Mouse (Mus musculus) myocyte (in vitro differentiated cells): ENCODE measurements around the gene Hes5. TPM values are rescaled to one million over a fixed set of nuclear protein-coding genes. Genes with fewer than 3 reads are reported as not detected.

ENCODE experiments used
- H3K27me3 ChIP-seq: one replicate; pipeline ENCODE4 v1.6.1; 2011; ENCODE audit not compliant: control insufficient read depth, insufficient read depth, insufficient read length
- H3K36me3 ChIP-seq: one replicate; pipeline ENCODE4 v1.6.1; 2011; ENCODE audit not compliant: control insufficient read depth, insufficient read depth
- H3K4me2 ChIP-seq: one replicate; pipeline ENCODE4 v1.6.1; 2011; ENCODE audit warnings: low read depth, control low read depth
- H3K4me3 ChIP-seq: one replicate; pipeline ENCODE4 v1.5.1; 2011; ENCODE audit warnings: mild to moderate bottlenecking, control low read depth, moderate library complexity
- H3K79me2 ChIP-seq: one replicate; pipeline ENCODE4 v1.6.1; 2011; ENCODE audit not compliant: control insufficient read depth, insufficient read depth
- H3ac ChIP-seq: one replicate; pipeline ENCODE4 v1.6.1; 2011; ENCODE audit not compliant: control insufficient read depth, insufficient read length
- CEBPB ChIP-seq: IDR thresholded peaks from 2 replicates; pipeline ENCODE4 v1.6.1; 2011; ENCODE audit warnings: mild to moderate bottlenecking, moderate library complexity; ENCODE audit not compliant: poor library complexity, insufficient read depth, severe bottlenecking
- E2F4 ChIP-seq: IDR thresholded peaks from one replicate; pipeline ENCODE4 v1.6.1; 2011; ENCODE audit warnings: mild to moderate bottlenecking, control low read depth, moderate library complexity; ENCODE audit not compliant: insufficient read depth
- MAX ChIP-seq: IDR thresholded peaks from one replicate; pipeline ENCODE4 v1.6.1; 2011; ENCODE audit warnings: low read depth, mild to moderate bottlenecking, control low read depth
- MYOD1 ChIP-seq, 3 experiments: IDR thresholded peaks; one replicate each; pipeline ENCODE4 v1.6.1; 2011; ENCODE audit warnings: control low read depth in 2 of 3, low read depth in 2 of 3, mild to moderate bottlenecking in 2 of 3, moderate library complexity in 1 of 3; ENCODE audit not compliant: insufficient read length in 2 of 3, control insufficient read depth in 1 of 3
- MYOG ChIP-seq, 3 experiments: IDR thresholded peaks; one replicate each; pipeline ENCODE4 v1.6.1; 2011; ENCODE audit warnings: control low read depth in 2 of 3, low read depth in 2 of 3, mild to moderate bottlenecking in 2 of 3; ENCODE audit not compliant: insufficient read length in 2 of 3, control insufficient read depth in 1 of 3, insufficient read depth in 1 of 3
- POLR2A ChIP-seq: IDR thresholded peaks from one replicate; pipeline ENCODE4 v1.6.1; 2011; ENCODE audit warnings: low read depth, mild to moderate bottlenecking, control low read depth, moderate library complexity; ENCODE audit not compliant: insufficient read length
- POLR2AphosphoS2 ChIP-seq: IDR thresholded peaks from one replicate; pipeline ENCODE4 v1.6.1; 2011; ENCODE audit warnings: low read depth, control low read depth; ENCODE audit not compliant: insufficient read length
- REST ChIP-seq: IDR thresholded peaks from one replicate; pipeline ENCODE4 v1.6.1; 2011; ENCODE audit warnings: mild to moderate bottlenecking, control low read depth, moderate library complexity; ENCODE audit not compliant: insufficient read depth, insufficient read length
- SRF ChIP-seq: IDR thresholded peaks from one replicate; pipeline ENCODE4 v1.6.1; 2011; ENCODE audit warnings: low read depth; ENCODE audit not compliant: control insufficient read depth, insufficient read length
- TCF12 ChIP-seq: IDR thresholded peaks from one replicate; pipeline ENCODE4 v1.6.1; 2011; ENCODE audit warnings: mild to moderate bottlenecking, control low read depth; ENCODE audit not compliant: poor library complexity, insufficient read depth, severe bottlenecking
- TCF3 ChIP-seq: IDR thresholded peaks from one replicate; pipeline ENCODE4 v1.6.1; 2011; ENCODE audit warnings: low read depth, control low read depth; ENCODE audit not compliant: insufficient read length
- USF1 ChIP-seq: IDR thresholded peaks from one replicate; pipeline ENCODE4 v1.6.1; 2011; ENCODE audit warnings: low read depth, mild to moderate bottlenecking, control low read depth, moderate library complexity
- polyA plus RNA-seq: library from polyadenylated mRNA; unstranded; fragments of >200 nt; fragmentation: generic; extraction: Trizol; gene quantifications from one replicate; pipeline ENCODE4 v1.2.1, GENCODE M21; 2012; ENCODE audit warnings: missing spikeins

Gene Hes5
- polyA plus RNA-seq, 1 experiment: not detected

- Histone ChIP-seq H3K27me3 (no peaks in the 10 kb centered on the region), H3K4me3 (no peak overlapping the region), H3K4me2 (no peak overlapping the region), H3K36me3 (peaks cover 7% of the 10 kb centered on the region), H3ac (no peak overlapping the region), H3K79me2 (peaks cover 6% of the 10 kb centered on the region)
- TF ChIP-seq POLR2AphosphoS2: no peak
- no peak for TF ChIP-seq MYOG (IDR thresholded peaks at IDR 0.05; ENCODE audit: control insufficient read depth in 1 of 3, insufficient read depth in 1 of 3, insufficient read length in 2 of 3, low read depth in 2 of 3)
- TF ChIP-seq USF1: no peak
- TF ChIP-seq POLR2A: no peak
- no peak for TF ChIP-seq MYOD1 (IDR thresholded peaks at IDR 0.05; ENCODE audit: control insufficient read depth in 1 of 3, insufficient read length in 2 of 3, low read depth in 2 of 3)
- TF ChIP-seq MAX: no peak
- no peak for TF ChIP-seq SRF
- TF ChIP-seq REST: no peak
- TF ChIP-seq CEBPB: no peak
- TF ChIP-seq TCF3: no peak
- no peak for TF ChIP-seq E2F4
These were observed 11.8 kb downstream of the Hes5 start for GRCm38 (mm10) chr4:154972546-154972945.

GRCm38 (mm10) chr4:154974163-154974611, 13.5 kb downstream of the Hes5 start:
- TF ChIP-seq CEBPB (no peak), POLR2AphosphoS2 (no peak), POLR2A (no peak), TCF12 (no peak), REST (no peak), MYOD1 (IDR thresholded peaks at IDR 0.05; ENCODE audit: control insufficient read depth in 1 of 3, insufficient read length in 2 of 3, low read depth in 2 of 3) (no peak), USF1 (no peak), MAX (no peak), E2F4 (no peak), SRF (no peak), TCF3 (no peak), MYOG (IDR thresholded peaks at IDR 0.05; ENCODE audit: control insufficient read depth in 1 of 3, insufficient read depth in 1 of 3, insufficient read length in 2 of 3, low read depth in 2 of 3) (no peak)
- Histone ChIP-seq H3K79me2 (no peaks in the 10 kb centered on the region), H3K27me3 (no peaks in the 10 kb centered on the region), H3K4me2 (no peak overlapping the region), H3K36me3 (peaks cover 7% of the 10 kb centered on the region), H3K4me3 (no peak overlapping the region), H3ac (no peak overlapping the region)

GRCm38 (mm10) chr4:154980110-154980509, 19.4 kb downstream of the Hes5 start:
- H3ac ChIP-seq: no peak overlapping the region
- TF ChIP-seq REST (no peak), POLR2AphosphoS2 (no peak), CEBPB (no peak), USF1 (no peak), SRF (no peak)
- H3K4me2 ChIP-seq: no peak overlapping the region
- H3K36me3 ChIP-seq: no peaks in the 10 kb centered on the region
- no peaks in the 10 kb centered on the region for H3K27me3 ChIP-seq
- no peak overlapping the region for H3K4me3 ChIP-seq
- no peaks in the 10 kb centered on the region for H3K79me2 ChIP-seq

GRCm38 (mm10) chr4:154981076-154981475, 20.4 kb downstream of the Hes5 start:
- no peaks in the 10 kb centered on the region for H3K36me3 ChIP-seq
- H3K4me3 ChIP-seq: no peak overlapping the region
- no peak overlapping the region for H3ac ChIP-seq
- TF ChIP-seq TCF12 (no peak), MAX (no peak)
- no peak overlapping the region for H3K4me2 ChIP-seq
- H3K27me3 ChIP-seq: peaks cover 4% of the 10 kb centered on the region
- no peaks in the 10 kb centered on the region for H3K79me2 ChIP-seq

DNA sequence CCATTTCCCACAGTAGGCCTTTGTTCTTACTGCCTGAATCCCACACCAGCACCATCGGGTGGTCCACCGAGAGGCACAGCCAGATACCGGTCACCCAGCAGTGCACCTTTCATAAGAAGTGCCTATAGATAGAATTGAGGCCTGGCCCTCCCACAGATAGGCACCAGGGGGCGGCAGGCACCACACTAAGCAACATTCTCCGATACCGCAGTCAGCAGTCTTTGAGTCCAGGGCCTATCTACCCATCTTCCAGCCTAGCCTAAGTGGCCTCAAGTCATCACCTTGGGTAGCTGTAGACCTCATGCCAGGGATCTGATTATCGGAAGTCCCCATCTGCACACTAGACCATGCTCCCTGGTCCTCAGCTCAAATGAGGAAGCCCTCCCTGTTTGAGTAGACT, 20.8 kb downstream of the Hes5 start:
- H3K27me3 ChIP-seq: peaks cover 9% of the 10 kb centered on the region
- H3K4me3 ChIP-seq: no peak overlapping the region
- no peak overlapping the region for H3K4me2 ChIP-seq
- no peak for TF ChIP-seq MAX
- no peak for TF ChIP-seq POLR2A
- TF ChIP-seq REST: no peak
- TF ChIP-seq SRF: no peak
- no peak for TF ChIP-seq E2F4
- TF ChIP-seq TCF3: no peak
- TF ChIP-seq POLR2AphosphoS2: no peak
- TF ChIP-seq USF1: no peak
- TF ChIP-seq CEBPB: no peak
- no peak for TF ChIP-seq MYOD1 (IDR thresholded peaks at IDR 0.05; ENCODE audit: control insufficient read depth in 1 of 3, insufficient read length in 2 of 3, low read depth in 2 of 3)
- TF ChIP-seq TCF12: no peak
- no peak for TF ChIP-seq MYOG (IDR thresholded peaks at IDR 0.05; ENCODE audit: control insufficient read depth in 1 of 3, insufficient read depth in 1 of 3, insufficient read length in 2 of 3, low read depth in 2 of 3)
- H3ac ChIP-seq: no peak overlapping the region
- no peaks in the 10 kb centered on the region for H3K36me3 ChIP-seq
- H3K79me2 ChIP-seq: no peaks in the 10 kb centered on the region
